Mouse (Mus musculus): ENCODE measurements at regions not wholly inside any gene's neighbourhood (a gene's known extent, or its start where the extent isn't known, plus 50 kb on each side); places are given as distances from the start of the nearest gene placed in this dataset.

DNA sequence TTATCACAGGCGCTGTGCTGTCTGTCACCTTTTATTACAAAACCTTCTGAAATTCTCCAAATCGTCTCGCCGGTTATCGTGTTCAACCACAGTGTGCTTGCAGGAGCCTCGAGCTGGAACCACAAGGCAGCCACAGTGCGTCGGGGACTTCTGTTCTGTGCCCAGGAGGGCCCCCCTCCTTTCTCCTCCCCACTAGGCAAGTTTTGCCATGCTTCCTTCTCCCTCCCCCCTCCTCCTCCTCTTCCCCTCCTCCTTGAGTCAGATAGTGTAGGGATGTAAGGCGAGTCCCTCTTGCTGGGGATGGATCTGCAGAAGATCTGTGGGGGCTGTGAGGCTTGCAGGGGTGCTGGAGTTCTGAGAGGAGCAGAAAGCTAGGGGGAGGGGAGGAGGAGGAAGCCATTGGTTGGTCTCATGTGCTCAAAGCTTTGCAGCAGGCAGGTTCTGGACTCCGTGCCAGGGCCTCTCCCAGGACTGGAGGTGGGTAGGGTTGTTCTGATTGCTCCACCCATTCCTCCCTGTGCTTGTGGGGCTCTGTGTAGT lies 262.5 kb downstream of the Uaca start:
- H3K4me3 ChIP-seq = no peak overlapping the region
- H3K27me3 ChIP-seq (replicated peaks; ENCODE audit: low read depth, poor library complexity, severe bottlenecking) = peaks cover 53% of the 10 kb centered on the region
- no peak for DNase-seq (ENCODE audit: low spot score)
- 0 out of 2 replicates have a peak overlapping the region, but pooled peaks have one; percentile 0 for H3K27ac ChIP-seq (replicated peaks)
- H3K36me3 ChIP-seq (replicated peaks) = peaks cover 6% of the 10 kb centered on the region; the same call in 1 of the 2 replicates
- H3K9me3 ChIP-seq = peaks cover 10% of the 10 kb centered on the region; the same call in 1 of the 2 replicates
- WGBS = 64% methylated on average over 10 of the region's 10 CpGs
- peaks cover 38% of the 10 kb centered on the region for H3K4me1 ChIP-seq

DNA sequence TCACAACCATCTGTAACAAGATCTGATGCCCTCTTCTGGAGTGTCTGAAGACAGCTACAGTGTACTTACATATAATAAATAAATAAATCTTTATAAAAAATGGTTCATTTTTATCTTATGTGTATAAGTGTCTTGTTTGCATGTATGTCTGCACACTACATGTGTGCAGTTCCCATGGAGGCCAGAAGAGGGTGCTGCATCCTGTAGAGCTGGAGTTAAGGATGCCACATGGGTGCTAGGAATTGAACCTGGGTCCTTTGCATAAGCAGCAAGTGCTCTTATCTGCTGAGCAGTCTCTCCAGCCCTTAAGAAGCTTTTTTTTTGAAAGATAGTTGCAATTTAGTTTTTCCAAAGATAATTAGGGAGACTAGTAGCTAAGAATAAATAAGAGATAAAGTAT lies 264.9 kb downstream of the Uaca start:
- DNase-seq (ENCODE audit: low spot score) = no peak
- peaks cover 58% of the 10 kb centered on the region for H3K27me3 ChIP-seq (replicated peaks; ENCODE audit: low read depth, poor library complexity, severe bottlenecking)

DNA sequence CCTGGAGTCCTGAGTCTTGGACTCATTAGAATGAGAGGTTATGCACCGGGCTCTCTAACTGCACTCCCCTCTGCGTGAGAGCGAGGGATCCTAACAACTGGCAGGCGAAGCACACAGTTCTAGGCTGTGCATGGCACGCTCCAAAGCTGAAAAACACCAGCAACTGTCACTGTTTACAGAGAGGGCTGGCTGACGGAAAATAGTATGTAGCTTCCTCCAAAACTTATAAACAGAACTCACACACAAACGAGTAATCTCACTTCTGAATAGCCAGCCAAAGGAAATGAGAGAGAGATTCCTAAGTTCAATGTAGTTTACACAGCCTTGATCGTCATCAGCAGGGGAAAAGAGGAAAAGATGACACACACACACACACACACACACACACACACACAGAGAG lies 266.6 kb downstream of the Uaca start:
- no peak for DNase-seq (ENCODE audit: low spot score)
- H3K36me3 ChIP-seq (replicated peaks) = peaks cover 6% of the 10 kb centered on the region; the same call in 1 of the 2 replicates
- peaks cover 55% of the 10 kb centered on the region for H3K27me3 ChIP-seq (replicated peaks; ENCODE audit: low read depth, poor library complexity, severe bottlenecking)
- peaks cover 10% of the 10 kb centered on the region; the same call in 1 of the 2 replicates for H3K9me3 ChIP-seq
- peaks cover 22% of the 10 kb centered on the region for H3K4me1 ChIP-seq
- WGBS = 82% methylated on average over 8 of the region's 8 CpGs
- no peak overlapping the region for H3K27ac ChIP-seq (replicated peaks)
- H3K4me3 ChIP-seq = no peak overlapping the region

More for the DNA sequence above, 264.9 kb downstream of the Uaca start:
- Histone ChIP-seq H3K36me3 (replicated peaks) (peaks cover 6% of the 10 kb centered on the region; the same call in 1 of the 2 replicates), H3K9me3 (peaks cover 10% of the 10 kb centered on the region; the same call in 1 of the 2 replicates), H3K27ac (replicated peaks) (no peak overlapping the region), H3K4me3 (no peak overlapping the region), H3K4me1 (peaks cover 27% of the 10 kb centered on the region)

DNA sequence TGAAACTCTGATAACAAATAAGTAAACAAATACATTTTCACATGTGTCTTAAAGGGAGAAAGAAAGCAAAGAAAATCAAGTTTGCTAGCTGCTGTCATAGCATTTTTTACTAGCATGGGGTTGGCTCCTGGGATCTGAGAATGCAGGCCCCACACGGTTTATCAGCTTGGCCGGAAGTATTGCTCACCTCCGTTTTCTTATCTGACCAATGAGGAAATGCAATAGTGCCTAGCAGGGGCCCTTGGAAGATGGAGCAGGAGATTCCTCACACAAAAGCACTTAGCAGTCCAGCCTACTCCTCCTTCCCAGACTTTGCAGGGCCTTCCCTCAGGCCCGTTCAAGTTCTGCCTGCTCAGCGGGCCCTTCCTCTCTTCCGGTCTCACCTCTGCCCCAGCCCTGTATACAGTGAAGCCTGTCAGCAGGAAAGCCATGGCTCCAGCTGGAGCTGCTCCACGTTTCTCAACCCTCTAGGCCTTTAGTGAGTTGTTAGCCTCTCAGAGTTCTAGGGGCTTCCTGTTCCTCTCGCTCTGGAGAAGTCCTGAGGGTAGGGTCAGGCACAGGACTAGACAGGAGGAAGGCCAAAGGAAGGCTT lies 270.5 kb downstream of the Uaca start:
- no peak for DNase-seq (ENCODE audit: low spot score)
- Histone ChIP-seq H3K4me3 (no peak overlapping the region), H3K4me1 (peaks cover 22% of the 10 kb centered on the region), H3K27me3 (replicated peaks; ENCODE audit: low read depth, poor library complexity, severe bottlenecking) (peaks cover 59% of the 10 kb centered on the region), H3K36me3 (replicated peaks) (peaks cover 4% of the 10 kb centered on the region; the same call in 1 of the 2 replicates), H3K9me3 (peaks cover 4% of the 10 kb centered on the region; the same call in 1 of the 2 replicates), H3K27ac (replicated peaks) (no peak overlapping the region)
- WGBS = 63% methylated on average over 8 of the region's 8 CpGs

DNA sequence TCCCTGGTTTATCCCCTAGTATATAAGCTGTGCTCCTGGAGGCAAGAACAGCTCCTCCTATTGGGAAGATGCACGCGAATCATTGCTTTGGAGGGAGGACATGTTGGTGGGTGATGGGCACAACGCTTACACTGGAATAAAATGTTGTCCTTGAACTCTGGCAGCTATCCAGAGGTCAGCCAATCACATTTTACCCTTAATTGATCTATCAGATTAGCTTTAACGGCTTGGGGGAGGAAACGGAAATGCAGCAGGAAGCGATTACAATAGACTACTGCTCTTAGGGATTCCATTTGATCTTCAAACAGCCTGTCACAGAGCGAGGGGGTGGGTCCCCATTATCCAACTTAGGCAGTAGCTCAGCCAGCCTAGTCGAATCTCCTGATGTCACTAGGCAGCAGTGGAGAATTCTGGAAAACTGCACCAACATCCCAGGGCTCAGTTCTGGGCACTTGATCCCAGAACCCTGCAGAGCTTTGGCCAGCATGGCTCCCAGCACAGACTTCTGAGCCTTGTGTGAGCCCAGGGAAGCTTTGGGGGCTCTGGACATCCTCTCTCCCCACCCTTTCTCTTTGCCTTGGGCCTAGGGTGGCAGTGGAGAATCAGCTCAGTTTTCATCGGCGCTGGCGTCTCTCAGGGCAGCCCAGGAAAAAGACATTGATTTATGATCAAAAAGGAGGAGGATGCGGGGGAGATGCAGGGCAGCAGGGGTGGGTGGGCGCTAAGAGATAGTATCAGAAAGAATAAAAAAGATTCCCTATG lies 275.4 kb downstream of the Uaca start:
- H3K27ac ChIP-seq (replicated peaks) = peak overlapping the region; percentile 45; the same call in 1 of the 2 replicates
- H3K27me3 ChIP-seq (replicated peaks; ENCODE audit: low read depth, poor library complexity, severe bottlenecking) = peaks cover 81% of the 10 kb centered on the region

DNA sequence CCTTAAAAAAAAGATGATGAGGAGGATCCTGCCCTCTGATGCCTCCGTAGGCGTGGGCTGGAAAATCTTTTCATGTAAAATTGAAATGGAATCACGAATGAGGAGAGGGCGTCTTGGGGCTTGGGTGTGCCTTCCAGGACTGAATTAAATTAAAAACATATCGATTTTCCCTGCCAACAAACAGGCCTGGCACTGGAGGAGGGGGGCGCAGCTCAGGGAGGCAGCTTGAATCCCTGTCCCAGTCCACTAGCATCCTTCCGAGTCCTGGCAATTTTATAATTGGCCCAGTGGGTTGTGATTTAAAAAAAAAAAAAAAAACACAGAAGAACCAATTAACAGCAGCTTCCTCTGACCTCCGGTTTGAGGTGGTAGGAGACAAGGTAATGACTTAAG lies 276.0 kb downstream of the Uaca start:
- no peak for DNase-seq (ENCODE audit: low spot score)
- Histone ChIP-seq H3K4me1 (peaks cover 41% of the 10 kb centered on the region), H3K27me3 (replicated peaks; ENCODE audit: low read depth, poor library complexity, severe bottlenecking) (peaks cover 81% of the 10 kb centered on the region), H3K36me3 (replicated peaks) (no peaks in the 10 kb centered on the region), H3K9me3 (no peaks in the 10 kb centered on the region), H3K4me3 (no peak overlapping the region), H3K27ac (replicated peaks) (no peak overlapping the region)
- 35% methylated on average over 8 of the region's 8 CpGs for WGBS

More for the DNA sequence above, 275.4 kb downstream of the Uaca start:
- peak; percentile 36 for DNase-seq (ENCODE audit: low spot score)
- Histone ChIP-seq H3K9me3 (no peaks in the 10 kb centered on the region), H3K36me3 (replicated peaks) (no peaks in the 10 kb centered on the region), H3K4me3 (no peak overlapping the region), H3K4me1 (peaks cover 45% of the 10 kb centered on the region)
- WGBS = 29% methylated on average over 13 of the region's 13 CpGs

DNA sequence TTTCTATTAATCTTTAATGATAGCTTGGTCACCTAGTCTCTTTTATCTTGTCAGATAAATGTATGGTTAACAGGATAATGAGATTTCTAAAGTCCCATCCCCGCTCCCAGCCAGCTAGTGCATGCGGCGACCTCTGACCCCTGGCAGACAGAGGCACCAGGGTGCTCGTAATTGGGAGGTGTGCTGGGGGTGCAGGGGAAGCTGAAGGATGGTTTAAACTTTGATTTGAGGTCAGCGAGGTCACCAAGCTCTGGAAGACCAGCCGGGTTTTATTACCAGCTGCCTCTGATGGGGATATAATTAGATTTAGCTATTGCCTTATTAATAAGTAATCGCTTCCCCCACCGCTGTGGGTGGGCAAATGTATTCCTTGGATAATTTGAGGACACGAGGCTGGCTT lies 276.5 kb downstream of the Uaca start:
- peaks cover 81% of the 10 kb centered on the region for H3K27me3 ChIP-seq (replicated peaks; ENCODE audit: low read depth, poor library complexity, severe bottlenecking)
- no peak overlapping the region for H3K27ac ChIP-seq (replicated peaks)
- H3K9me3 ChIP-seq = no peaks in the 10 kb centered on the region
- no peak overlapping the region for H3K4me3 ChIP-seq
- WGBS = 19% methylated on average over 9 of the region's 9 CpGs
- peaks cover 41% of the 10 kb centered on the region for H3K4me1 ChIP-seq
- no peaks in the 10 kb centered on the region for H3K36me3 ChIP-seq (replicated peaks)
- DNase-seq (ENCODE audit: low spot score) = peak; percentile 60

DNA sequence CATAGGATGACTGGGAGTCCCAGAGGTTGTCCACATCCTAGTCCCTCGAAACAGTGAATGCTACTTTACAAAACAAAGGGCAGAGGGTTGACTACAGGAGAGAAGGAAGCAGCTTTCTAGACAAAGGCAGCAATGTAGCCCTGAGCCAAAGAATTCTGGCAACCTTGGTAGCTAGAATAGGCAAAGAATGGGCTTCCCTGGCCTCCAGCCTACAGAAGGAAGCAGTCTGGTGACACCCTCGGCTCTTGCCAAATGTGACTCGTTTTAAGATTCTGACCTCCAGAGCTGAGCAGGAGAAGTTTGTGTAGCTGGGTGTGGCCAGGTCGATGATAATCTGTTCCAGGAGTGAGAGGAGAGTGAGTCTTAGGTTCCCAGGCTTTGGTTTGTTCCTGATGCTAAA lies 279.1 kb downstream of the Uaca start:
- Histone ChIP-seq H3K36me3 (replicated peaks) (no peaks in the 10 kb centered on the region), H3K4me3 (no peak overlapping the region), H3K27me3 (replicated peaks; ENCODE audit: low read depth, poor library complexity, severe bottlenecking) (peaks cover 76% of the 10 kb centered on the region), H3K4me1 (peaks cover 35% of the 10 kb centered on the region), H3K27ac (replicated peaks) (no peak overlapping the region), H3K9me3 (no peaks in the 10 kb centered on the region)
- DNase-seq (ENCODE audit: low spot score) = no peak
- 46% methylated on average over 4 of the region's 4 CpGs for WGBS

DNA sequence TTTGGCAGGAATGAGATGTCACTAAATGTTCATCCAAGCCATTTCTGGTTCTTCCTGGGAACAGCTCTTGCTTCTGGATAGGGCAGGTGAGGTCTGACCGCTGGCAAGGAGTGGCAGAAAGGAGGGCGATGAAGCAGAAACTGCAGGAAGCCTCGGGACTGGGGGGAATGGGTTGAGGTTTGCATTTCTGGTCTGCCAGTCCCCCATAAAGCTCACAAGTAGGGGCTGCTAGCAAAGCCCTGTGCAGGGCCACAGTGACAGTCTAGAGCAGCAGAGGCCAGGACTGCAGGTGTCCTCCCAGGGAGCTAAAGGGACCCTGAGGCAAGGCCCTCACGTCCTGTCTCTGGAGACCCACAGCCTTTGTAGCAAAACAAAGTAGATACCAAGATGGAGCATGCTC lies 280.7 kb downstream of the Uaca start:
- no peaks in the 10 kb centered on the region for H3K9me3 ChIP-seq
- WGBS = 71% methylated on average over 4 of the region's 4 CpGs
- no peak overlapping the region for H3K27ac ChIP-seq (replicated peaks)
- no peaks in the 10 kb centered on the region for H3K36me3 ChIP-seq (replicated peaks)
- peaks cover 67% of the 10 kb centered on the region for H3K27me3 ChIP-seq (replicated peaks; ENCODE audit: low read depth, poor library complexity, severe bottlenecking)
- DNase-seq (ENCODE audit: low spot score) = no peak
- H3K4me3 ChIP-seq = no peak overlapping the region
- peaks cover 20% of the 10 kb centered on the region for H3K4me1 ChIP-seq

DNA sequence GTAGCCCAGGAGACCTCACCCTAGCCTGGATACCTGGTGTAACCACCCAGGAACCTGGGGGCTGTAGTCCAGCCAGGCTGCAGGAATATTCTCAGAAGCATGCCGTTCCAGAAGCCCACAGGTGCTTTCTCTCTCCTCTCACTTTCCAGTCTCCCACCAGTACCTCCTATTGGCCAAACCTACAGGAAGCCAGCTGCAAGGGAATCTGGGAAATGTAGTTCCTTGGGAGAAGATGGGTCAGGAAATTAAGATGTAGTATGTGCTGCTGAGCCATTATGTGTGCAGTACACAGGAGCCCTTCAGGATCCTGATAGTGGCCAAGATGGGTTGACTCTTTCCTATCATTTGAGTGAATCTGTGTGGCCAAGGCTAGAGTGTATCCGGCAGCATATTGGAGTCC lies 282.8 kb downstream of the Uaca start:
- DNase-seq (ENCODE audit: low spot score) = no peak
- Histone ChIP-seq H3K4me1 (peaks cover 14% of the 10 kb centered on the region), H3K27ac (replicated peaks) (no peak overlapping the region), H3K4me3 (no peak overlapping the region), H3K9me3 (no peaks in the 10 kb centered on the region), H3K36me3 (replicated peaks) (no peaks in the 10 kb centered on the region), H3K27me3 (replicated peaks; ENCODE audit: low read depth, poor library complexity, severe bottlenecking) (peaks cover 73% of the 10 kb centered on the region)
- 70% methylated on average over 2 of the region's 2 CpGs for WGBS

DNA sequence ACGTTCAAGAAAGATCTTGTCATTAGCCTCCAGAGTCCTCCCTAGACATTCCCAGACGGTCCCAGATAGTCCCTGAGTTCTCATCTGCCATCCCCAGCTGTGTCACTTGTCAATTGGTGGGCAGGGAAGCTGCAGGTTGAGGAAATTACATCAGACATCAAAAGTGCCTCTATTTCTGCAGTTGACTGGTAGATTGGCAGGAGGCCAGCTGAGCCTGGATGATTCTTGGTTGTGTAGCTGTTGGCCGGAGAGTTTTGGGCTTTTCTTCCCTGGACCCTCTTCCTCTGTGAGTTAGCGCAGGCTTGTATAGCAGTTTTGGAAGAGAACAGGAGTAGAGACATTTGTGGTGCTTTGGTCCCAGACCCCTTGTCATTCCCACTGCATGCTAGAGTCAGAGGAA lies 283.5 kb downstream of the Uaca start:
- Histone ChIP-seq H3K9me3 (no peaks in the 10 kb centered on the region), H3K4me3 (no peak overlapping the region), H3K27ac (replicated peaks) (no peak overlapping the region), H3K4me1 (peaks cover 14% of the 10 kb centered on the region), H3K36me3 (replicated peaks) (no peaks in the 10 kb centered on the region), H3K27me3 (replicated peaks; ENCODE audit: low read depth, poor library complexity, severe bottlenecking) (peaks cover 72% of the 10 kb centered on the region)
- WGBS = 81% methylated on average over 4 of the region's 4 CpGs
- DNase-seq (ENCODE audit: low spot score) = no peak

DNA sequence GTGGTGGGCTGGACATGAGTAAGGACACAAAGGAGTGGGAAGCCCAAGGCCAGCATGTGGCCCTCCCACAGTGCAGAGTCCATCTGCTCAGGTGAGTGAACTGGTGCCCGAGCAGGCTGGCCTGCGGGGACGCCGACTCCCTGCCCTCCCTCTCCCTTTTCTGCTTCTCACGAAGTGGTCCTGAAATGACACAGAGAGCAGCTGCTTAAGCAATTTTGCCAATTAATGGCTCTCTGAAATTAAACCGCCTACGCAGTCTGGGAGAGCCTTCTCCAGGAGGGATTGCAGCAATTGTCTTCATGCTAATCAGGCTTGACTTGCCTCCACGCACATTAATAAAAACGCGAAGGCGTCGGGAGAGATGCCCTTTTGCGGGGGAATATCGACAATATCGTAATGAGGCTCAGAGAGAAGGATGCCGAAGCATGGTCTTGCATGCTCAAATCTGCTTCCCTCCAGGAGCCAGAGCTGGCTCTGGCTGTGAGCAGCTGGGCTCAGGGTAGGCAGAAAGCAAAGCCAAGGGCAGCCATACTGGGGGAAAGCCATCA lies 287.2 kb downstream of the Uaca start:
- Histone ChIP-seq H3K4me3 (no peak overlapping the region), H3K36me3 (replicated peaks) (no peaks in the 10 kb centered on the region), H3K27ac (replicated peaks) (no peak overlapping the region), H3K9me3 (no peaks in the 10 kb centered on the region), H3K4me1 (peaks cover 7% of the 10 kb centered on the region; the same call in 1 of the 2 replicates), H3K27me3 (replicated peaks; ENCODE audit: low read depth, poor library complexity, severe bottlenecking) (peaks cover 57% of the 10 kb centered on the region)
- WGBS = 71% methylated on average over 16 of the region's 16 CpGs
- no peak for DNase-seq (ENCODE audit: low spot score)
